Mouse (Mus musculus): ENCODE measurements at regions not wholly inside any gene's neighbourhood (a gene's known extent, or its start where the extent isn't known, plus 50 kb on each side); places are given as distances from the start of the nearest gene placed in this dataset.

- TF ChIP-seq CTCF (IDR thresholded peaks at IDR 0.05; ENCODE audit: low read depth, low read length), result no peak
- no peak for TF ChIP-seq TAL1 (conservative IDR thresholded peaks at IDR 0.05; ENCODE audit: low read depth, low read length)
Observed at GRCm38 (mm10) chr4:114688973-114689371, 132.6 kb upstream of the Gm12830 start.

Measured in G1E (cell line).